Mouse (Mus musculus) right cerebral cortex, postnatal 10 days (tissue): ENCODE data around the gene F13b.

ENCODE experiments used
- DNase-seq, 2 experiments: peaks; one replicate each; pipeline ENCODE4 v3.0.0; 2021; ENCODE audit warnings: low spot score in 2 of 2

F13b gene

DNA sequence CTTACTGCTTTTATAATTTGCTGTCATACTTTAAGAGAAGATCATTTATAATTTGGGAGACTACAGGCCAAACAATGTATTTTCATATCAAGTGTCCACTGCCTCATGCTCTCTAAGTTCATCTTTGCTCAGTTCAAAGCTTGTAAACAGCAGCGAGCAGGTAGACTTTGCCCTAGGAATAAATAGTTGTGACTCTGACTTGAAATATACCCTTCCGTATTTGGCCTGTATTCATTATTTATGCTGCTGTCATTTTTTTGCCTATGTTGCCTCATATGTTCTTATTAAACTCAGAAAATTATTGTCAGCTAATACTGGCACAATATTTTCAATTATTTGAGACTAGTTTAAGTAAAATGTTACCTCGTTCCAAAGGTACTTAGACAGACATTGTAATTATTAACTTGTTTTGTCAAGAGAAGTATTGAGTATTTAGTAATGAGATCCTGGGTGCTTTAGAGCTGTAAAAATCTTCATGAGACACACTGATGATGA, at the start of gene F13b:
Gene F13b, plus strand, starts transcription at position 445 of the 495 bp plus-strand sequence.
- no peak for DNase-seq

DNA sequence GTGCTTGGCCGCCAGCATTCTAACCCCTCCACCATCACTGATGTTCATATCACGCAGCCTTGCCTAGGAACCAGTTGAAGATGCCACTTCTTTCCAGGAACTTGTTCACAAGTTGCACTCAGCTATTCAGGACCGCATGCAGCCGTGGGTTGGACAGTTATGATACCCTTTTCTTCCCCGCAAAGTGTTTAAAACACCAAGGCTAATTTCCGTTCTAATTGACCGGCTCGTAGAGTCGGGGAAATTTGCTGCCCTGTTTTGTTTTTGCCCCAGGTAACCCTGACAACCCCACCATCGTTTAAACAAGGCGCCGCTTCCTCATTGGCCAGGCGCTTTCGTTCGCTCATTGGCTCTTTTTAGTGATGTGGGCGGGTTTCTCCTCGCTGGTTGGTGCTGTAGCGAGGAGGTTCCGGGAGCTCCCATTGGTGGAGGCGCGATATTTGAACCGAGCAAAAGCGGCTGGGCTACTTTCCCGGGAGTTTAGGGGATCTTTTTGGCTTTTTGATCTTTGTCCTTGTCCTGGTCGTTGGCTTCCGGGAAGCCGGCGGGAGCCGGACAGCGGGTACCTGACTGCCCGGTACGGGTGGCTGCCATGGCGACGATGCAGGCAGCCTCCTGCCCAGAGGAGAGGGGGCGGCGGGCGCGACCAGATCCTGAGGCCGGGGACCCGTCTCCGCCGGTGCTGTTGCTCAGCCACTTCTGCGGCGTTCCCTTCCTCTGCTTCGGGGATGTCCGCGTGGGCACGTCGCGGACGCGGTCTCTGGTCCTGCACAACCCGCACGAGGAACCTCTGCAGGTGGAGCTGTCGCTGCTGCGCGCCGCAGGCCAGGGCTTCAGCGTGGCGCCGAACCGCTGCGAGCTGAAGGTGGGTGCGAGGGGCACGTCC, 46.9 kb upstream of the F13b start, which contains the start of gene Aspm:
Gene Aspm, plus strand, starts transcription at position 433 of the 886 bp plus-strand sequence.
- DNase-seq: peak; percentile 95 to 96

DNA sequence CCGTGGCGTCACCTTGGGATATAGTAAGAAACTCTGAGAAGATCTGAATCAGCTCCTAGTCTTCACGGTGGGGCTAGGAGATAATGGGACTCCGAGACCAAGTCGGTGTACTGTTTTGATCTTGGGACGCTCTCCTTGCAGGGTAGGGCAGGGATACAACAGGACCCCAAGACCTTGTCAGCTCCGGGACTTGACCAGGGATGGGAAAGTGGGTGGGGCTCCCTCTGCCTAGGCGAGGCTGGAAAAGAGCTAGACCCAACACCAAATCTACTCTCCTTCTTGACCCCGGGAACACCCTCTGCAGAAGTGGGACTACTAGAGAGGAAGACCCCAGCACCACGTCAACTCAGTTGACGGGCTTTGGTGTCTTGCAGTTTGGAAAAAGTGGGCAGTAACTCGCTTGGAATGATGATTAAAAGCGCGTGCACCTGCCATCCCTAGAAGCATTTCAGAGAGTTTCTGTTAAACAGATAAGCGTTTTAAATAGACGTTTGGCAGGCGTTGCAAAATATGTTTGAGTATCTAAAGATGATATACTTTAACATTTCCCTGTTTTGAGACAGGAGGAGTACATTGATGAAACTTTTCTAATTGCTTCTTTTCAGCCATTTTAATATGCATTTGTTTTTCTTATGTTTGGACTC, 46.2 kb upstream of the F13b start:
- DNase-seq: no peak

DNA sequence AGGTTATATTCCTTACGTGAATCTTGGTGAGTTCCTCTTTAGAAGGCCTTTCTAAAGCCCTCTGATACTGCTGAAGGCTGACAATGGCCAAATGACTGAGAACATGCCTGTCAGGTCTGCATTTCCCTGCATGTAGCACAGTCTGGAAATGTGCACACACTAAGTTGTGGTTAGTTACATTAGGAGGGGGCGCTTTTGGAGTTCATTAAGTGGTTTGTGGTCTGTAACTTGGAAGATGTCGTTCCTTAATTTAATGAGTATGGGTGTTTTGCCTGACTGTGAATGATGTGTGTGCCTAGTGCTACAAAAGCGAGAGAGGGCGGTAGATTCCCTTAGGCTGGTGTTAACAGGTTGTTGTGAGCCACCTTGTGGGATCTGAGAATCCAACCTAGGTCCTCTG, 40.7 kb upstream of the F13b start:
- DNase-seq: no peak

DNA sequence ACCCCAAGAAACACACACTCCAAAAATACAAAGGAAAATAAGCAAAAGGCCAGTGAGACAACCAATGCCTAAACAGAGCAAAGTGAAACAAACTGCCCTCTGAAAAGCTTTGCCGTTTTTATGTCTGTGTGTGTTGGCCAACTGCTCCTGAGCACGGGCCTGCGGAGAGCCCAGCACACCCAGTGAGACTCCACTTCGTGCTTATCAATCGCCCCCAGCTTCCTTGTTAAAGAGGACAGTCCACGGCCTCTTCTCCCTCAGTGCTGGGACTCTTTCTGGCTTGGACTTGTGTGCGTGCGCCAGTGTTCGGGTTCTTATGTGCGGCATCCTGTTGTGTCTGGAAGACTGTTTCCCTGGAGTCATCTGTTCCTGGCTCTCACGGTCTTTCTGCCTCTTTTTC, 35.6 kb upstream of the F13b start:
- no peak for DNase-seq

DNA sequence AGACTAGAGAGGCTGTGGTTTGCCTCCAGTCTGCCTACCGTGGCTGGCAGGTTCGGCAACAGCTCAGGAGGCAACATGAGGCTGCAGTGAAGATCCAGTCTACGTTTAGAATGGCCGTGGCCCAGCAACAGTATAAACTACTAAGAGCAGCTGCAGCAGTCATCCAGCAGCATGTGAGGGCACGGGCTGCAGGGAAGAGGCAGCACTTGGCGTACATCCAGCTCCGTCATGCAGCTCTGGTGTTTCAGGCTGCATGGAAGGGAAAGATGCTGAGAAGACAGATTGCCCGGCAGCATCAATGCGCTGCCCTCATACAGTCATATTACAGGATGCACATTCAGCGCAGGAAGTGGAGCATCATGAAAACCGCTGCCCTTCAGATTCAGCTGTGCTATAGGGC, 22.6 kb upstream of the F13b start:
- peak in 1 of 2 experiments; percentile 37 for DNase-seq

DNA sequence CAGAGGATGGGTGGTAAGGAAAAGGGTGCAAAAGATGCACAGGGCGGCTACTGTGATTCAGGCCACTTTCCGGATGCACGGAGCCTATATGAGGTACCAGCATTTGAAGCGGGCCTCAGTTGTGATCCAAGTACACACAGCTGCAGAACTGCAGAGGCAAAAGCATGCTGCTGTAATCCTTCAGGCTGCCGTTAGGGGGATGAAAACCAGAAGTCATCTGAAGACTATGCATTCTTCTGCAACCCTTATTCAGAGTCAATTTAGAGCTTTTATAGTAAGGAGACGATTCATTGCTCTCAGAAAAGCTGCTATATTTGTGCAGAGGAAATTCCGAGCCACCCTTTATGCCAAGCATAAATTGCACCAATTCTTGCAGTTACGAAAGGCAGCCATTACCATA, 21.3 kb upstream of the F13b start:
- no peak for DNase-seq

DNA sequence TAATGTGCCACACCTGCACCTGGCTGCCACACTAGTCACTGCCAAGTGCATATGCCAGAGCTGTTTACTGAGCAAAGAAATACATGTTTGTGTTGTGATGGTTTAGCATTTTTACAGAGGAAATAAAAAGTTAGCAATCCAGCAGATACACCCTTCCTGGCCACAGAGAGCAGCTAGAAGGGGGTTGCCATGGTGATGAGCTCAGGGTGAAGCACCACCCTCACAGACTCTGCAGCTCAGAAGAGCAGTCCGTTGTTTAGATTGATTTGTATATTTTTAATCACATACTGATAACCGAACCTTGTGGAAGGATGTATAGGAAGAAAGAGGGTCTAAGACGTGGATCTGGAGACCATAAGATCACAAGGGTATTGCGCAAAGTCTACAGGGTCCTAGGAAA, 20.4 kb upstream of the F13b start:
- DNase-seq: peak in 1 of 2 experiments; percentile 34

DNA sequence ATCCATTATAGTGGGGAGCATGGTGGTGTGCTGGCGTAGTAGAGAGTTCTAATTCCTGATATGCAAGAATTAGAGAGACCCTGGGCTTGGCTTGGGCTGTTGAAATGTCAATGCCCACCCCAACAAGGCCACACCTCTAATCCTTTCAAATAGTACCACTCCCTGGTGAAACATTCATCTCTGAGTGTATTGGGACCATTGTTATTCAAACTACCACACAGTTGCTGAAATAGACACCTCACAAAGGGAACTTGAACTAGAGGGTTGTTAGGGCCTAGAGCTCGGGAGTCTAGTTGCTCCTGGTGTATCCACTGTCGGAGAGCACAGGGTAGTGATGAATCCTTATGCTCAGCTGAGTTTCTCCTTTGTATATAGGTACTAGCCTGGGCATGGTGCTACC, 6.9 kb upstream of the F13b start:
- DNase-seq: no peak

DNA sequence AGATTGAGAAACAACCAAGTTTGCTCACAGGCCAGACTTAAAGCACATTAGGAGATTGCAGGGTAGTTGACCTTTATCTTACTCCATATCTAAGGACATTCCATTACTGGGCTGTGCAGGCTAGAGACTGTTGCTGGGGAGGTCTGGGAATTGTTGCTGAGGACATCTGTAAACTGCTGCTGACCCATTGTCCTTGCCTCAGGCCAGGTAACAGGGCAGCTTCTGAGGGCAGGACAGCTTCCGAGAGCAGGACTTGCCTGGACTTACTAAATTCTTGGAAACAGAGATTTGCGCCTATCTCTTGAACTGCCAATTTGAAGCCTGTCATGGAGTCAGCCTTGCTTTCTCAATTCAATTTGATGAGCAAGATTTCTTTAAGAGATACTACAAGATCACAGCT, 6.1 kb upstream of the F13b start:
- DNase-seq: no peak

DNA sequence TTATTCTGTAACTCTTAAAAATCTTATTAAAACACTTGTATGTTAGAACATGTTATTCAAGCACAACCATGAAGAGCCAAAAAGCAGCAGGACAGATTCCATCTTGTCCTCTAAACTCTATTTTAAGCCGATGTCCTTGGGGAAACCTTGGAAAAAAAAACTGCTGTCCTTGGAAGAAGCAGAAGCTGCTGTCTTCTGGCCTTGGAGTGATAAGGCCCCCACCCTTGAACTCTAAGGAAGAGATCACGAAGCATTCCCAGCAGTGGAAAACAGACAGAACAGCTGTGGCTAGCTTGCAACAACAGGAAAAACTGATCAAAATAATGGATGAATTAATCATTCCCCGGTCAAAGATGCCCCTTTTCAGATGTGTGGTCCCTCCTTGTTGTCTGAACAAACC, 5.3 kb upstream of the F13b start:
- DNase-seq: no peak

DNA sequence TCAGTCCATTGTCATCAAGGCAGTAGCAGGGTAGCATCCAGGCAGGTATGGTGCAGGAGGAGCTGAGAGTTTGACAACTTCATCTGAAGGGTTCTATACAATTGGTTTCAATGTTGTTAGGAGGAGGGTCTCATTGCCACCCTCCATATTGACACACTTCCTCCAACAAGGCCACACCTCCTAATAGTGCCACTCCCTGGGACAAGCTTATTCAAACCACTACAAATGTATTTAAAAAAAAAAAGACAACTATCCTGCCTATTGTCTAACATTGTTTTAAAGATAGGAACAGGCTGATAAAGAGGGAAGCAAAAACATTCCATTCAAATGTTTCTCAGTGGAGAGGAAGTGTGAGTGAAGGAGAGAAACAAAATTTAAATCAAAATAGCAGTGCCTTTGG, 1.8 kb upstream of the F13b start:
- no peak for DNase-seq

DNA sequence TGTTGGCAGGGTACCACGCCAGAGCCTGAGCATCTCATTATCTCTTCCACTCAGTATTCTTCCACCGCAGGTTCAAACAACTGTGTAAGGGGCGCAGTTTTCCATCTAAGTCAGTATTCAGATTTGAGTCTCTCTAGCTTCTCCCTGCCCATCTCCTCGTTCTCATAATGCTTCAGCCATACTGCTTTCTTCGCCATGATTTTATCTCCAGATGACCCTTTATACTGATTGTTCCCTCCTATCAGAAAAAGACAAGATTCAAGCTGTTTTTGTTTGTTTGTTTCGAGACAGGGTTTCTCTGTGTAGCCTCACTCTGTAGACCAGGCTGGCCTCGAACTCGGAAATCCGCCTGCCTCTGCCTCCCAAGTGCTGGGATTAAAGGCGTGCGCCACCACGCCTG, 13.1 kb downstream of the F13b start:
- DNase-seq: no peak

DNA sequence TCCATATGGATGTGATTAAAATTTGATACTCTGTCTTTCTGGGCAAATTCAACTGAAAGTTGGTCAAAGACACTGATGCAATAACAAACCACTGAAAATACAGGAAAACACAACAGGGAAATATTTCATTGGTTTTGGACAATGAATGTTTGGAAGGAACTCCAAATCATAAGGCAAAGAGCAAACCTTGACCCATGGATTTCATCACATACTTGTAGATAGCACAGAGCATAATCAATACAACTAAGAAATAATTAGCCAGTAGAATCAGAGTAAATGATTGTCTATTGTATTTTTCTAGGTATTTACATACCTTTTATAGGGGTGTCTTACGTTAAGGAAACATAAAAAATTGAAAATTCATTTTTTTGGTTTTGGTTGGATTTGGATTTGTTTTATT, 47.0 kb downstream of the F13b start:
- no peak for DNase-seq

DNA sequence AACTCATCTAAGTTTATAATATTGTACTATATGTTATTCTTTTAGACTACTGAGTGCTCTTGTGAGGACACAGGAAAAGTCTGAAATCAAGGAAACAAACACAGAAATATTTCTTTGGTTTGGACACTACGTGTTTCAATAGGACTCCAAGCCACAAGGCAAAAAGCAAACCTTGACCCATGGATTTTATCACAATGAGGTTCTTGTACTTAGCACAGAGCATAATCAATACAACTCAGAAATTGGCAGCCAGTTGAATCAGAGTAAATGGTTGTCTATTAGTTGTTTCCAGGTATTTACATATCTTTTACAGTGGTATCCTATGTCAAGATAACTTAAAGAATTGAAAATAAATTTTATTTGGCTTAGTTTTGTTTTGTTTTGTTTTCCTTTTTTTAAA, 49.8 kb downstream of the F13b start:
- DNase-seq: no peak

DNA sequence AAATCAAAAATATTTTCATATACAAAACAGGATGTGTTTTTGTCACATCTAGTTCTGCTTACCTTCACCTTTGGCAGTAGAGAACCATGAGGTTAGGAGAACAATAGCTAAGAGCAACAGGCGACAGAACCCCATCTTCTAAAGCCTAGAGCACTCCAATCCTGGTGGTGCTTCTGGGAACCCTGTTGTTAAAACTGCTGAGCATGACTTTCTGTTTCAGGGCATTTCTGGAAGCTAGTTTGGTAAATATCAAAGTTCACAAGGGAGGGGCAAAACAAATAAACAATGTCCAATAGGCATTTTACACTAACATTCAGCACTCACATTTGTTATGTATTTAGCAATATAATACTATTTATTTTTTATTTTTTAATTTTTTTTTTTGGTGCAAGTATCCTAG, 58.5 kb downstream of the F13b start, which contains the start of gene Cfhr1:
Gene Cfhr1, minus strand, starts transcription at position 249 of the 400 bp plus-strand sequence.
- DNase-seq: no peak
